Mouse (Mus musculus): Measurements from ENCODE around the gene Gm14139.
"Not testable (repeated sequence)": the region's sequence is repeated elsewhere in the genome, so short reads cannot be mapped to it uniquely, and the experiment has no call there.

DNA sequence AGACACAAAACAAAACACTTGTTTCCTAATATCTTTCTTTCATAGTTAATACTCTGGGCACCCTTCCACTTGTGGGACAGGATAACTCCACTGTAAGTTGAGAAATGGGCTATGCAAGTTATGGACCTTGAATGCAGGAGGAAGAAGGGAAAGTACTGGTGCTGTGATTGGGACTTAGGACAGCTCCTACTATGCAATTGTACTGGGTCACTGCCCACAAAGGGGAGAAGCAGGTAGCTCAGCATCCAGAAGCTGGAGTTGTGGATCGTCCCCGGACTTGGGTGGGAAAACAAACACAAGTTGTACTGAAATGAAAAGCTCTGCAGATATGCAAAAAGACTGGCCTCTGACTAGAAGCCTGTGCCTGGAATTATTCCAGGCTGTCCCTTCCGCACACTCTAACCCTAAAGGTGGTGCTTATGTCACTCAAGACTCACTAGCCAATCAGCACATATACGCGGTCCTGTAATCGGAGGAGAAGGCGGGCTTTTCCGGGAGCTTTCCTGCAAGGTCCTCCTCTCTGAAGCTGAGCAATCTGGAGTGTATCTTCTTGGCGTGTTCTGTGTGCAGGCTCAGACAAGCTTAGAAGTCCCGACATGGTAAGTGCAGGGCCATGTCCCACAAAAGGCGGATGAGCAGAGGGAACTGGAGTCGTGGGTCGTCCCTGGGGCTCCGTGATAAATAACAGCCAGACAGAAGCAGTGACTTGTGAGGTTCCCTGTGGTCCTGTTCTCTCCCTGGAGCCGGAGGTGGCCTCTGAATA, 36.2 kb downstream of the Gm14139 start, which contains the start of gene Zfp937:
- TF ChIP-seq POLR2A (IDR thresholded peaks at IDR 0.05; ENCODE audit: control insufficient read depth, extremely low read depth, insufficient read depth, low read length, poor library complexity); CTCF (IDR thresholded peaks at IDR 0.05; ENCODE audit: borderline replicate concordance, control insufficient read depth, extremely low read depth, insufficient read depth, low read length, poor library complexity): not testable (repeated sequence)
